Mouse (Mus musculus) limb, embryonic 15.5 days (tissue): ENCODE measurements around the gene Prpsap1. TPM values are rescaled to one million over a fixed set of nuclear protein-coding genes. Genes with fewer than 3 reads are reported as not detected.
A peak's percentile ranks its signal among the peaks of the same experiment; 100 is the strongest.

Experiments used
- ATAC-seq: fragments of 200-750 bp; cut with Nextera tagmentation; 2 replicates; pipeline ENCODE4 v1.8.0; 2017; ENCODE audit warnings: low read depth, moderate TSS enrichment; ENCODE audit not compliant: insufficient number of reproducible peaks, low FRiP score, low TSS enrichment
- H3K27ac ChIP-seq: fragments of 300-500 bp; sonication (generic); 2 replicates; pipeline ENCODE4 v1.5.1; 2015; ENCODE audit warnings: moderate library complexity, mild to moderate bottlenecking, inconsistent platforms
- H3K27me3 ChIP-seq: fragments of 300-500 bp; sonication (generic); 2 replicates; pipeline ENCODE4 v1.6.1; 2015; ENCODE audit warnings: inconsistent platforms
- H3K36me3 ChIP-seq: fragments of 300-500 bp; sonication (generic); 2 replicates; pipeline ENCODE4 v1.6.1; 2015; ENCODE audit warnings: inconsistent platforms
- H3K4me1 ChIP-seq: fragments of 300-500 bp; sonication (generic); 2 replicates; pipeline ENCODE4 v1.6.1; 2015; ENCODE audit warnings: inconsistent platforms
- H3K4me2 ChIP-seq: fragments of 300-500 bp; sonication (generic); 2 replicates; pipeline ENCODE4 v1.6.1; 2015; ENCODE audit warnings: mild to moderate bottlenecking, inconsistent platforms
- H3K4me3 ChIP-seq: fragments of 300-500 bp; sonication (generic); 2 replicates; pipeline ENCODE4 v1.5.1; 2015; ENCODE audit warnings: mild to moderate bottlenecking, inconsistent platforms
- H3K9ac ChIP-seq: fragments of 300-500 bp; sonication (generic); 2 replicates; pipeline ENCODE4 v1.6.1; 2015; ENCODE audit warnings: inconsistent platforms
- H3K9me3 ChIP-seq: fragments of 300-500 bp; sonication (generic); 2 replicates; pipeline ENCODE4 v1.6.1; 2016; ENCODE audit warnings: inconsistent platforms
- WGBS: fragments of 180-500 bp; shearing (Covaris S2); methylation state at CpG from one replicate; pipeline ENCODE4 v1.1.7; 2015; 5-methylcytosine and 5-hydroxymethylcytosine counted together
- polyA plus RNA-seq: library from polyadenylated mRNA; unstranded; fragments of >200 nt; fragmentation: Nextera tagmentation; extraction: Ambion mirVana; gene quantifications from 2 replicates; pipeline ENCODE4 v1.2.1, GENCODE M21; 2015

Prpsap1 gene
- polyA plus RNA-seq, 1 experiment from 2014 or later: 138 TPM

GRCm38 (mm10) chr11:116439269-116440240 is 54.4 kb downstream of the Prpsap1 start:
- H3K27ac ChIP-seq: peak overlapping the region; percentile 47; the same call in 1 of the 2 replicates

GRCm38 (mm10) chr11:116437541-116437940 is 56.5 kb downstream of the Prpsap1 start:
- no peak overlapping the region for H3K4me3 ChIP-seq
- H3K9me3 ChIP-seq: no peaks in the 10 kb centered on the region
- H3K4me2 ChIP-seq: no peak overlapping the region
- ATAC-seq: no peak
- WGBS: 81% methylated on average over 11 of the region's 11 CpGs
- no peak overlapping the region for H3K9ac ChIP-seq
- 0 out of 2 replicates have a peak overlapping the region, but pooled peaks have one; percentile 24 for H3K27ac ChIP-seq
- H3K36me3 ChIP-seq: peaks cover 34% of the 10 kb centered on the region
- H3K4me1 ChIP-seq: peaks cover 44% of the 10 kb centered on the region
- no peaks in the 10 kb centered on the region for H3K27me3 ChIP-seq

More at GRCm38 (mm10) chr11:116439269-116440240, 54.4 kb downstream of the Prpsap1 start:
- no peaks in the 10 kb centered on the region for H3K27me3 ChIP-seq
- peaks cover 41% of the 10 kb centered on the region for H3K4me1 ChIP-seq
- no peak overlapping the region for H3K4me2 ChIP-seq
- H3K4me3 ChIP-seq: no peak overlapping the region
- H3K36me3 ChIP-seq: peaks cover 34% of the 10 kb centered on the region
- 74% methylated on average over 19 of the region's 19 CpGs for WGBS
- H3K9ac ChIP-seq: 0 out of 2 replicates have a peak overlapping the region, but pooled peaks have one; percentile 23
- no peaks in the 10 kb centered on the region for H3K9me3 ChIP-seq
- no peak for ATAC-seq

- H3K9ac ChIP-seq: no peak overlapping the region
- no peaks in the 10 kb centered on the region for H3K27me3 ChIP-seq
- no peak for ATAC-seq
- 55% methylated on average over 4 of the region's 4 CpGs for WGBS
- H3K36me3 ChIP-seq: peaks cover 34% of the 10 kb centered on the region
- H3K27ac ChIP-seq: peak overlapping the region; percentile 27; the same call in 1 of the 2 replicates
- H3K4me2 ChIP-seq: no peak overlapping the region
- no peak overlapping the region for H3K4me3 ChIP-seq
- no peaks in the 10 kb centered on the region for H3K9me3 ChIP-seq
- H3K4me1 ChIP-seq: peaks cover 44% of the 10 kb centered on the region
Measured at GRCm38 (mm10) chr11:116436725-116437331, 57.2 kb downstream of the Prpsap1 start.

GRCm38 (mm10) chr11:116435992-116436724 is 57.8 kb downstream of the Prpsap1 start:
- no peak overlapping the region for H3K9ac ChIP-seq
- no peaks in the 10 kb centered on the region for H3K27me3 ChIP-seq
- H3K27ac ChIP-seq: peak overlapping the region; percentile 27; the same call in 1 of the 2 replicates
- peaks cover 34% of the 10 kb centered on the region for H3K36me3 ChIP-seq
- peaks cover 46% of the 10 kb centered on the region for H3K4me1 ChIP-seq
- WGBS: 63% methylated on average over 5 of the region's 5 CpGs
- H3K9me3 ChIP-seq: no peaks in the 10 kb centered on the region
- peak overlapping the region; percentile 13 for H3K4me3 ChIP-seq
- H3K4me2 ChIP-seq: peak overlapping the region; percentile 60; the same call in 1 of the 2 replicates
- ATAC-seq: no peak

- WGBS: 44% methylated on average over 12 of the region's 12 CpGs
- no peaks in the 10 kb centered on the region for H3K27me3 ChIP-seq
- H3K4me1 ChIP-seq: peaks cover 41% of the 10 kb centered on the region
- no peak for ATAC-seq
- H3K4me2 ChIP-seq: peak overlapping the region; percentile 60
- H3K36me3 ChIP-seq: peaks cover 34% of the 10 kb centered on the region
- H3K4me3 ChIP-seq: peak overlapping the region; percentile 77
- H3K9ac ChIP-seq: peak overlapping the region; percentile 71
- H3K27ac ChIP-seq: peak overlapping the region; percentile 93
- no peaks in the 10 kb centered on the region for H3K9me3 ChIP-seq
Measured at GRCm38 (mm10) chr11:116434967-116435752, 58.8 kb downstream of the Prpsap1 start.

GRCm38 (mm10) chr11:116434287-116434966 is 59.6 kb downstream of the Prpsap1 start:
- H3K9me3 ChIP-seq: no peaks in the 10 kb centered on the region
- under 1% methylated on average over 35 of the region's 67 CpGs for WGBS
- H3K27ac ChIP-seq: peak overlapping the region; percentile 93
- peak; percentile 21; the same call in 1 of the 2 replicates for ATAC-seq
- peak overlapping the region; percentile 60 for H3K4me2 ChIP-seq
- peak overlapping the region; percentile 77 for H3K4me3 ChIP-seq
- H3K27me3 ChIP-seq: no peaks in the 10 kb centered on the region
- peaks cover 28% of the 10 kb centered on the region for H3K36me3 ChIP-seq
- H3K9ac ChIP-seq: peak overlapping the region; percentile 71
- H3K4me1 ChIP-seq: peaks cover 36% of the 10 kb centered on the region

- peaks cover 36% of the 10 kb centered on the region for H3K4me1 ChIP-seq
- under 1% methylated on average over 55 of the region's 66 CpGs for WGBS
- no peaks in the 10 kb centered on the region for H3K27me3 ChIP-seq
- ATAC-seq: peak; percentile 97
- H3K27ac ChIP-seq: peak within 1 kb of the TSS; percentile 93
- H3K4me2 ChIP-seq: peak within 1 kb of the TSS; percentile 60
- H3K4me3 ChIP-seq: peak within 1 kb of the TSS; percentile 77
- peaks cover 21% of the 10 kb centered on the region for H3K36me3 ChIP-seq
- no peaks in the 10 kb centered on the region for H3K9me3 ChIP-seq
- peak within 1 kb of the TSS; percentile 71 for H3K9ac ChIP-seq
Measured at GRCm38 (mm10) chr11:116433356-116434286, 60.4 kb downstream of the Prpsap1 start, which contains the start of gene Ubald2. Ubald2 (plus strand) TSS chr11:116434094.

GRCm38 (mm10) chr11:116432593-116433355 is 61.2 kb downstream of the Prpsap1 start:
- peaks cover 36% of the 10 kb centered on the region for H3K4me1 ChIP-seq
- H3K4me2 ChIP-seq: no peak overlapping the region
- WGBS: 61% methylated on average over 8 of the region's 8 CpGs
- peak overlapping the region; percentile 72; the same call in 1 of the 2 replicates for H3K27ac ChIP-seq
- no peak overlapping the region for H3K9ac ChIP-seq
- H3K9me3 ChIP-seq: no peaks in the 10 kb centered on the region
- H3K27me3 ChIP-seq: no peaks in the 10 kb centered on the region
- H3K4me3 ChIP-seq: no peak overlapping the region
- H3K36me3 ChIP-seq: peaks cover 21% of the 10 kb centered on the region
- no peak for ATAC-seq

GRCm38 (mm10) chr11:116432127-116432526 is 61.9 kb downstream of the Prpsap1 start:
- Histone ChIP-seq H3K36me3 (peaks cover 14% of the 10 kb centered on the region), H3K4me1 (peaks cover 29% of the 10 kb centered on the region), H3K4me2 (no peak overlapping the region), H3K9me3 (no peaks in the 10 kb centered on the region), H3K9ac (no peak overlapping the region), H3K4me3 (no peak overlapping the region), H3K27me3 (no peaks in the 10 kb centered on the region), H3K27ac (no peak overlapping the region)
- WGBS: 65% methylated on average over 6 of the region's 6 CpGs
- ATAC-seq: no peak
